Mouse (Mus musculus) stomach, postnatal 0 days (tissue): ENCODE data around the gene Pgm2.

Experiments
- CTCF ChIP-seq: IDR thresholded peaks from 2 replicates; pipeline ENCODE4 v1.5.1; 2016; ENCODE audit warnings: antibody characterized with exemption, low read depth, mild to moderate bottlenecking, moderate library complexity
- EP300 ChIP-seq: optimal IDR thresholded peaks from 2 replicates; pipeline ENCODE3; 2016; ENCODE audit warnings: antibody characterized with exemption

DNA sequence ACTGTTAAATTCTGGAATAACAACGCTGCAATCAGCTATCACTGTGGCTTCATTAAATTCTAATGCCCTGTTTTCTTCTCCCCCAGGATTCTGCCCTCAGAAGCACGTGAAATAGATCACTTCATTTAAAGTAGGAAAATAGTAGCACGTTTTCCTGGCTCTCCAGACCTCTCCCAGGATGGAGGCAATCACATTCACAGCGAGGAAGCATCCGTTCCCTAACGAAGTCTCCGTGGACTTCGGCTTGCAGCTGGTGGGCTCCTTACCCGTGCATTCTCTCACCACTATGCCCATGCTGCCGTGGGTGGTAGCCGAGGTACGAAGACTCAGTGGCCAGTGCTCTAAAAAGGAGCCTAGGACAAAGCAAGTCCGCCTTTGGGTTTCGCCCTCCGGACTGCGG, 80.6 kb downstream of the Pgm2 start:
- TF ChIP-seq CTCF (no peak), EP300 (no peak)
